Mouse (Mus musculus): ENCODE measurements around the gene Gm42906.

DNA sequence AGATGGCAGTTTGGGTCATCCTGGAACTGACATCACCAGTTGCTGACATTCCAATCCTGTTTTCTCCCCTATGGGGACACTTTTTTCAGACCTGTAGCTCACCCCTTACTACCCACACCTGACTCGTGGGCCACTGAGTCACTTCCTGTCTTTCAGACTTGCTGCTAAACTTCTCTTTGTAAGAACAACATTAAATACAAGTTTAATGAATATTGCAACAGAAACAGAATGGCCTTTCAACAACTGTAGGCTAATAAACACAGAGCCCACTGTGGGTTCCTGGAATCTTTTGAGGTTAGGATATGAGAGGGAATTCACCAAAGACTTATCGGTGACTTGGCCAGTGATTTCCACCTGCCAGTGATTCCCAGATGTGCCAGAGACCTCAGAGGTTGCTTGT, 318.1 kb downstream of the Gm42906 start:
- no peak for TF ChIP-seq CTCF (IDR thresholded peaks at IDR 0.05)
- TF ChIP-seq EP300 (IDR thresholded peaks at IDR 0.05): no peak

All from lung, postnatal 0 days (tissue).